Mouse (Mus musculus) thymus, adult 2 months (tissue): ENCODE measurements around the gene Prss34. TPM values are rescaled to one million over a fixed set of nuclear protein-coding genes. Genes with fewer than 3 reads are reported as not detected.

ENCODE experiments used
- DNase-seq: peaks from one replicate; pipeline ENCODE4 v3.0.0; 2021
- H3K27ac ChIP-seq: fragments of 200-500 bp; 2 replicates; pipeline ENCODE4 v1.5.1; 2012; ENCODE audit warnings: low read length, control low read depth; ENCODE audit not compliant: control insufficient read depth, insufficient read depth
- H3K27me3 ChIP-seq: fragments of 200-500 bp; 2 replicates; pipeline ENCODE4 v1.6.1; 2012; ENCODE audit warnings: mild to moderate bottlenecking, low read length, moderate library complexity, mixed read lengths; ENCODE audit not compliant: control insufficient read depth, insufficient read depth
- H3K36me3 ChIP-seq: fragments of 200-500 bp; 2 replicates; pipeline ENCODE4 v1.6.1; 2012; ENCODE audit warnings: mild to moderate bottlenecking, low read length, moderate library complexity; ENCODE audit not compliant: control insufficient read depth, insufficient read depth
- H3K4me1 ChIP-seq: fragments of 200-500 bp; replicated peaks from 2 replicates; pipeline ENCODE4 v1.6.1; 2012; ENCODE audit warnings: low read length; ENCODE audit not compliant: control insufficient read depth, insufficient read depth
- H3K4me3 ChIP-seq: fragments of 200-500 bp; 2 replicates; pipeline ENCODE4 v1.5.1; 2012; ENCODE audit warnings: mild to moderate bottlenecking, low read length, control low read depth, moderate library complexity; ENCODE audit not compliant: control insufficient read depth, insufficient read depth
- CTCF ChIP-seq: fragments of 200-500 bp; IDR thresholded peaks from 2 replicates; pipeline ENCODE4 v1.5.1; 2012; ENCODE audit warnings: mild to moderate bottlenecking, control low read depth, low read length, moderate library complexity, borderline replicate concordance; ENCODE audit not compliant: control insufficient read depth, poor library complexity, insufficient read depth; ENCODE audit errors: extremely low read depth
- POLR2A ChIP-seq: fragments of 200-500 bp; IDR thresholded peaks from 2 replicates; pipeline ENCODE4 v1.6.1; 2012; ENCODE audit warnings: mild to moderate bottlenecking, low read length, control low read depth, moderate library complexity; ENCODE audit not compliant: control insufficient read depth, poor library complexity, insufficient read depth; ENCODE audit errors: extremely low read depth
- WGBS: fragments of 180-500 bp; shearing (Covaris S2); methylation state at CpG from one replicate; pipeline ENCODE4 v1.1.7; 2018; 5-methylcytosine and 5-hydroxymethylcytosine counted together
- polyA plus RNA-seq: library from polyadenylated mRNA; depleted of rRNA; stranded (reverse); fragments of >200 nt; gene quantifications from 2 replicates; pipeline ENCODE4 v1.2.3, GENCODE M21; 2012

Gene Prss34
- polyA plus RNA-seq, 1 experiment, result 1.3 TPM

GRCm38 (mm10) chr17:25275833-25276232 is 22.4 kb upstream of the Prss34 start:
- H3K4me1 ChIP-seq, result peaks cover 17% of the 10 kb centered on the region
- over 99% methylated on average over 3 of the region's 3 CpGs for WGBS
- H3K36me3 ChIP-seq, result no peaks in the 10 kb centered on the region
- H3K27me3 ChIP-seq, result no peaks in the 10 kb centered on the region
- H3K4me3 ChIP-seq, result no peak overlapping the region
- TF ChIP-seq POLR2A, result no peak
- no peak for DNase-seq
- H3K27ac ChIP-seq, result no peak overlapping the region

- H3K27me3 ChIP-seq, result no peaks in the 10 kb centered on the region
- peak; percentile 24 for DNase-seq
- H3K27ac ChIP-seq, result no peak overlapping the region
- no peak overlapping the region for H3K4me3 ChIP-seq
- no peak for TF ChIP-seq CTCF
- TF ChIP-seq POLR2A, result no peak
- no peaks in the 10 kb centered on the region for H3K4me1 ChIP-seq
- H3K36me3 ChIP-seq, result no peaks in the 10 kb centered on the region
- WGBS, result 55% methylated on average over 11 of the region's 11 CpGs
Measured at GRCm38 (mm10) chr17:25282133-25282532, 16.1 kb upstream of the Prss34 start.

- Histone ChIP-seq H3K4me1 (no peaks in the 10 kb centered on the region), H3K27me3 (no peaks in the 10 kb centered on the region), H3K4me3 (no peak overlapping the region), H3K36me3 (no peaks in the 10 kb centered on the region), H3K27ac (no peak overlapping the region)
- no peak for TF ChIP-seq CTCF
- no peak for TF ChIP-seq POLR2A
- peak; percentile 72 for DNase-seq
- 33% methylated on average over 3 of the region's 3 CpGs for WGBS
Measured at GRCm38 (mm10) chr17:25285033-25285432, 13.2 kb upstream of the Prss34 start.

- H3K27ac ChIP-seq, result no peak overlapping the region
- no peak overlapping the region for H3K4me3 ChIP-seq
- H3K36me3 ChIP-seq, result no peaks in the 10 kb centered on the region
- H3K27me3 ChIP-seq, result no peaks in the 10 kb centered on the region
- TF ChIP-seq POLR2A, result no peak
- peak; percentile 70; the same call in 1 of the 2 replicates for TF ChIP-seq CTCF
- peak; percentile 54 for DNase-seq
- no peaks in the 10 kb centered on the region for H3K4me1 ChIP-seq
- WGBS, result 21% methylated on average over 4 of the region's 4 CpGs
Measured at GRCm38 (mm10) chr17:25288842-25289241, 9.4 kb upstream of the Prss34 start.

- no peak overlapping the region for H3K4me3 ChIP-seq
- no peaks in the 10 kb centered on the region for H3K36me3 ChIP-seq
- no peaks in the 10 kb centered on the region for H3K27me3 ChIP-seq
- no peaks in the 10 kb centered on the region for H3K4me1 ChIP-seq
- TF ChIP-seq POLR2A (no peak), CTCF (no peak)
- WGBS, result 42% methylated on average over 4 of the region's 4 CpGs
- no peak overlapping the region for H3K27ac ChIP-seq
- no peak for DNase-seq
Measured at GRCm38 (mm10) chr17:25290411-25290810, 7.8 kb upstream of the Prss34 start.

GRCm38 (mm10) chr17:25293495-25293894 is 4.7 kb upstream of the Prss34 start:
- no peaks in the 10 kb centered on the region for H3K4me1 ChIP-seq
- no peak for DNase-seq
- H3K36me3 ChIP-seq, result no peaks in the 10 kb centered on the region
- 68% methylated on average over 5 of the region's 5 CpGs for WGBS
- no peak overlapping the region for H3K27ac ChIP-seq
- no peak for TF ChIP-seq CTCF
- no peak for TF ChIP-seq POLR2A
- no peak overlapping the region for H3K4me3 ChIP-seq
- no peaks in the 10 kb centered on the region for H3K27me3 ChIP-seq

GRCm38 (mm10) chr17:25294111-25294510 is 4.1 kb upstream of the Prss34 start:
- no peaks in the 10 kb centered on the region for H3K27me3 ChIP-seq
- no peak for DNase-seq
- 82% methylated on average over 1 of the region's 1 CpGs for WGBS
- H3K4me1 ChIP-seq, result no peaks in the 10 kb centered on the region
- H3K4me3 ChIP-seq, result no peak overlapping the region
- no peak overlapping the region for H3K27ac ChIP-seq
- H3K36me3 ChIP-seq, result no peaks in the 10 kb centered on the region
- TF ChIP-seq POLR2A (no peak), CTCF (no peak)
